Mouse (Mus musculus): ENCODE measurements around the gene Lrrc8d. TPM values are rescaled to one million over a fixed set of nuclear protein-coding genes. Genes with fewer than 3 reads are reported as not detected.

Gene Lrrc8d
- total and polyA plus RNA-seq, 2 experiments from 2014 or later = 8.8 to 10.0 TPM

DNA sequence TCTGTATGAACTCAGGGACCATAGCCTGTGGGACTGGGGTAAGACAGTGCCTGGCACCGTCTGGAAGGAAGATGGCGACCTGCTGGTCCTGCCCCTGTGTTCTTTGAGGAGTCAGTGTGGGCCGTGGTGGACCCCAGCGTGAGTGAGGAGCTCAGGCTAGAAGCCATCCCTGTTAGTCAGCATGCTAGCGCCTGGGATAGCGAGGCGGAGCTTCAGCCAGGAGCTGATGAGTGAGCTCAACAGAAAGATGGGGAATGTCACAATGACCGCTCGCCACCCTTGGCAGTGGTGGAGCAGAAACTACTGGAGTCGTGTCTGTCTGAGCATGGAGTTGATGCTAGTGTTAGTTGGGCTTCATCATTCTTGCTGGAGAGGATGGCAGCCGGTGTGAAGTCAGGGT lies 109.3 kb downstream of the Lrrc8d start:
- Histone ChIP-seq H3K9me3 (replicated peaks; ENCODE audit: control insufficient read depth, low read length) (0 out of 2 replicates have a peak, but pooled peaks cover 13% of the 10 kb centered on the region), H3K36me3 (replicated peaks; ENCODE audit: control insufficient read depth, insufficient read depth, low read length) (peaks cover 26% of the 10 kb centered on the region), H3K4me3 (ENCODE audit: low read depth, low read length) (no peak overlapping the region), H3K27ac (ENCODE audit: low read depth) (no peak overlapping the region), H3K4me1 (ENCODE audit: control insufficient read depth, insufficient read depth) (peaks cover 13% of the 10 kb centered on the region), H3K4me2 (ENCODE audit: low read depth, low read length) (no peak overlapping the region), H3K27me3 (ENCODE audit: control insufficient read depth, insufficient read depth, low read length) (no peaks in the 10 kb centered on the region), H3K9ac (replicated peaks; ENCODE audit: low read depth, low read length) (no peak overlapping the region)
- 58% methylated on average over 11 of the region's 11 CpGs for WGBS
- DNase-seq (ENCODE audit: low spot score) (no peak), ATAC-seq (ENCODE audit: insufficient read depth, low read depth) (peak; percentile 29; the same call in 1 of the 2 replicates)
- TF ChIP-seq CTCF (IDR thresholded peaks at IDR 0.05; ENCODE audit: low read depth) (no peak; the same call in 1 of the 2 replicates), EP300 (IDR thresholded peaks at IDR 0.05; ENCODE audit: low read depth) (no peak)

DNA sequence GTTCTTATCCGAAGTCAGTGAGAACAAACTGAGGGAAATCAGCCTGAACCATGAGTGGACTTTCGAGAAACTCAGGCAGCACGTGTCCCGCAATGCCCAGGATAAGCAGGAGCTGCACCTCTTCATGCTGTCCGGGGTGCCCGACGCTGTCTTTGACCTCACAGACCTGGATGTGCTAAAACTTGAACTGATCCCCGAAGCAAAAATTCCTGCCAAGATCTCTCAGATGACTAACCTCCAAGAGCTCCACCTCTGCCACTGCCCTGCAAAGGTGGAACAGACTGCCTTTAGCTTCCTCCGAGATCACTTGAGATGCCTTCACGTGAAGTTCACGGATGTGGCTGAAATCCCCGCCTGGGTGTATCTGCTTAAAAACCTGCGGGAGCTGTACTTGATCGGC lies 113.3 kb downstream of the Lrrc8d start:
- H3K27me3 ChIP-seq (ENCODE audit: control insufficient read depth, insufficient read depth, low read length) = no peaks in the 10 kb centered on the region
- H3K4me3 ChIP-seq (ENCODE audit: low read depth, low read length) = no peak overlapping the region
- no peak overlapping the region for H3K9ac ChIP-seq (replicated peaks; ENCODE audit: low read depth, low read length)
- 95% methylated on average over 14 of the region's 14 CpGs for WGBS
- no peak overlapping the region for H3K27ac ChIP-seq (ENCODE audit: low read depth)
- H3K36me3 ChIP-seq (replicated peaks; ENCODE audit: control insufficient read depth, insufficient read depth, low read length) = peaks cover 29% of the 10 kb centered on the region
- TF ChIP-seq EP300 (IDR thresholded peaks at IDR 0.05; ENCODE audit: low read depth) (no peak), CTCF (IDR thresholded peaks at IDR 0.05; ENCODE audit: low read depth) (no peak)
- ATAC-seq (ENCODE audit: insufficient read depth, low read depth) (no peak), DNase-seq (ENCODE audit: low spot score) (no peak)
- H3K4me2 ChIP-seq (ENCODE audit: low read depth, low read length) = no peak overlapping the region
- 0 out of 2 replicates have a peak, but pooled peaks cover 13% of the 10 kb centered on the region for H3K9me3 ChIP-seq (replicated peaks; ENCODE audit: control insufficient read depth, low read length)
- peaks cover 23% of the 10 kb centered on the region for H3K4me1 ChIP-seq (ENCODE audit: control insufficient read depth, insufficient read depth)

DNA sequence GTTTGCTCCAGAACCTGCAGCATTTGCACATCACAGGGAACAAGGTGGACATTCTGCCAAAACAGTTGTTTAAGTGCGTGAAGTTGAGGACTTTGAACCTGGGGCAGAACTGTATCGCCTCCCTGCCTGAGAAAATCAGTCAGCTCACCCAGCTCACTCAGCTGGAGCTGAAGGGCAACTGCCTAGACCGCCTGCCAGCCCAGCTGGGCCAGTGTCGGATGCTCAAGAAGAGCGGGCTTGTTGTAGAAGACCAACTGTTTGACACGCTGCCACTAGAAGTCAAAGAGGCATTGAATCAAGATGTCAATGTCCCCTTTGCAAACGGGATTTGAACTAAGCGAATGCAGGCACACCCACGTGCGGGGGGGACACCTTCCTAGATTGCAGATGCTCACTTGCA lies 114.2 kb downstream of the Lrrc8d start:
- no peak for TF ChIP-seq EP300 (IDR thresholded peaks at IDR 0.05; ENCODE audit: low read depth)
- no peak for TF ChIP-seq CTCF (IDR thresholded peaks at IDR 0.05; ENCODE audit: low read depth)
- no peaks in the 10 kb centered on the region for H3K27me3 ChIP-seq (ENCODE audit: control insufficient read depth, insufficient read depth, low read length)
- no peak overlapping the region for H3K4me2 ChIP-seq (ENCODE audit: low read depth, low read length)
- peaks cover 29% of the 10 kb centered on the region for H3K36me3 ChIP-seq (replicated peaks; ENCODE audit: control insufficient read depth, insufficient read depth, low read length)
- 91% methylated on average over 10 of the region's 10 CpGs for WGBS
- 0 out of 2 replicates have a peak, but pooled peaks cover 13% of the 10 kb centered on the region for H3K9me3 ChIP-seq (replicated peaks; ENCODE audit: control insufficient read depth, low read length)
- no peak overlapping the region for H3K4me3 ChIP-seq (ENCODE audit: low read depth, low read length)
- no peak for ATAC-seq (ENCODE audit: insufficient read depth, low read depth)
- peaks cover 17% of the 10 kb centered on the region for H3K4me1 ChIP-seq (ENCODE audit: control insufficient read depth, insufficient read depth)
- no peak for DNase-seq (ENCODE audit: low spot score)
- no peak overlapping the region for H3K9ac ChIP-seq (replicated peaks; ENCODE audit: low read depth, low read length)
- no peak overlapping the region for H3K27ac ChIP-seq (ENCODE audit: low read depth)

DNA sequence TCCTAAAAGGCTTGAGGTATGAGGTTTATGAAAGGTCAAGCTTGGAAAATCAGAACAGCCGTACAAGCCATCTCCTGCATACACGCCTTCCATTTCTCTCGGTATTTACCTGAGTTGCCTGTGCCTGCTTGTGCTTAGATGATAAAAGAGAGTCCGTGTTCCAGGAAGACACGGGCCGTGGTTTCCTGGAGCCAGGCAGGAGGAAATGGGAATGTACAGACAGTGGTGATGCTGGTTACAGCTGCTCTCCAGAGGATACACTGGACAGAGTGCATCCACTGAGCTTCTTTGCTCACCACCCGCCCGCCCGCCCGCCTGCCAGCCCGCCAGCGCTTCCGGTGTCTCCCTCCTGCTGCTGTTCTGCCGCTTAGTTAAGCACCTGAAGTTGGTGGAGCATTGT lies 116.3 kb downstream of the Lrrc8d start:
- H3K27ac ChIP-seq (ENCODE audit: low read depth) = no peak overlapping the region
- ATAC-seq (ENCODE audit: insufficient read depth, low read depth) (no peak), DNase-seq (ENCODE audit: low spot score) (no peak)
- H3K36me3 ChIP-seq (replicated peaks; ENCODE audit: control insufficient read depth, insufficient read depth, low read length) = peaks cover 29% of the 10 kb centered on the region
- H3K4me1 ChIP-seq (ENCODE audit: control insufficient read depth, insufficient read depth) = peaks cover 17% of the 10 kb centered on the region
- H3K4me2 ChIP-seq (ENCODE audit: low read depth, low read length) = no peak overlapping the region
- H3K4me3 ChIP-seq (ENCODE audit: low read depth, low read length) = no peak overlapping the region
- WGBS = 77% methylated on average over 14 of the region's 14 CpGs
- TF ChIP-seq CTCF (IDR thresholded peaks at IDR 0.05; ENCODE audit: low read depth) (no peak), EP300 (IDR thresholded peaks at IDR 0.05; ENCODE audit: low read depth) (no peak)
- H3K9ac ChIP-seq (replicated peaks; ENCODE audit: low read depth, low read length) = no peak overlapping the region
- 0 out of 2 replicates have a peak, but pooled peaks cover 13% of the 10 kb centered on the region for H3K9me3 ChIP-seq (replicated peaks; ENCODE audit: control insufficient read depth, low read length)
- H3K27me3 ChIP-seq (ENCODE audit: control insufficient read depth, insufficient read depth, low read length) = no peaks in the 10 kb centered on the region

DNA sequence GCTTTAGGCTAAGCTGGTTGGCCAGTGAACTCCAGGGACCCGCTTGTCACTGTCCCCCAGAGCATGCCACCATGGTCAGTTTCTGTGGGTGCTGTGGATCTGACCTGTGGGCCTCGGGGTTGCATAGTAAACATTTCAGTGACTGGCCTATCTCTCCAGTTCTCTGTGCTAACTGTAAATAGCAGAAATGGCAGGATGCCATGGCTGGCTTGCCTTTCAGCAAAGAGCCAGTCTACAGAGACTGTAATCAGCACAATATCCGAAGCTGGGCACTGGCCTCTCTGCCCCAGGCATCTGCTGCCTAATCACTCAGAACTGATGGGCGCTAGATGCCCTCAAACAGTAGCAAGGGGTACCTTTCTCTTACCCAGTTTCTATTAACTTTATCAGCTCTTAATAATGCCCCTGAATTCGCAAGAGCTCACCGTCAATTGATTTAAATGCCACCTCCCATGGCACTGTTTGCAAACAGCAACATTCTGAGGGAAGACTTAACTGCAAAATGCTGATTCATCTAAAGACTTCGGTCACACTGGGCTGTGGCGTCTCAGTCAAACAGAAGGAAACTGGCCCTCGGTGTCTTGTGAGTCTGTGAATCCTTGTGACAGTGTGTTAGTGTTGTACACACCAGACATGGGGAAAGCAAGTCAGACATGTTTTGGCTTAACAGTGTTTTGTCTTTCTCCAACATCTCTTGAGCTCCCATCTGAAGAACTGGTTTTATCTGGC lies 117.6 kb downstream of the Lrrc8d start:
- Histone ChIP-seq H3K9ac (replicated peaks; ENCODE audit: low read depth, low read length) (0 out of 2 replicates have a peak overlapping the region, but pooled peaks have one; percentile 2), H3K4me1 (ENCODE audit: control insufficient read depth, insufficient read depth) (peaks cover 17% of the 10 kb centered on the region), H3K27me3 (ENCODE audit: control insufficient read depth, insufficient read depth, low read length) (no peaks in the 10 kb centered on the region), H3K27ac (ENCODE audit: low read depth) (peak overlapping the region; percentile 40; the same call in 1 of the 2 replicates), H3K4me2 (ENCODE audit: low read depth, low read length) (no peak overlapping the region), H3K36me3 (replicated peaks; ENCODE audit: control insufficient read depth, insufficient read depth, low read length) (peaks cover 20% of the 10 kb centered on the region), H3K9me3 (replicated peaks; ENCODE audit: control insufficient read depth, low read length) (0 out of 2 replicates have a peak, but pooled peaks cover 10% of the 10 kb centered on the region), H3K4me3 (ENCODE audit: low read depth, low read length) (no peak overlapping the region)
- ATAC-seq (ENCODE audit: insufficient read depth, low read depth) = peak; percentile 49; the same call in 1 of the 2 replicates
- WGBS = 59% methylated on average over 9 of the region's 9 CpGs
- DNase-seq (ENCODE audit: low spot score) = peak; percentile 34
- TF ChIP-seq CTCF (IDR thresholded peaks at IDR 0.05; ENCODE audit: low read depth) = no peak
- no peak for TF ChIP-seq EP300 (IDR thresholded peaks at IDR 0.05; ENCODE audit: low read depth)

All from heart, postnatal 0 days (tissue).